Mouse (Mus musculus): ENCODE data around the gene Atpaf1. TPM values are rescaled to one million over a fixed set of nuclear protein-coding genes. Genes with fewer than 3 reads are reported as not detected.
A peak's percentile ranks its signal among the peaks of the same experiment; 100 is the strongest.

Gene Atpaf1
- total and polyA plus RNA-seq, 2 experiments from 2014 or later, result 28.1 to 43.5 TPM

DNA sequence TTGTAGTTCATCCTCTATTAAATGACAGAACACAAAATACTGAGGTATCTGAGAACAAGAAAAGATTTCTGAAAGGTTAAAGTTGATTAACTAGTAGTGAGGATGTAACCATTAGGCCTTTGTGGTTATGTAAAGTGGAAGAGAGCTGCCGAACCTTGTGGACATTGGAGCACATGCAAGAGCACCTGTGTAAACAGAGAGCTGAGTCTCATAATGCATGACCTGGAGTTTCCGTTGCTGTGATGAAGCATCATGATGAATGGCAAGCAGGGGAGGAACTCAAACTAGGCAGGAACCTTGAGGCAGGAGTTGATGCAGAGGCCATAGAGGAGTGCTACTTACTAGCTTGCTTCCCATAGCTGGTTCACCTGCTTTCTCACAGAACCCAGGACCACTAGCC lies 66.0 kb downstream of the Atpaf1 start:
- ATAC-seq (no peak), DNase-seq (ENCODE audit: low spot score) (no peak)
- Histone ChIP-seq H3K27ac (no peak overlapping the region), H3K9me3 (ENCODE audit: low read length) (no peaks in the 10 kb centered on the region), H3K9ac (replicated peaks; ENCODE audit: low read length) (no peak overlapping the region), H3K4me1 (ENCODE audit: insufficient read depth, low read length) (peaks cover 7% of the 10 kb centered on the region), H3K4me2 (ENCODE audit: low read depth, low read length) (no peak overlapping the region), H3K4me3 (ENCODE audit: low read length) (no peak overlapping the region), H3K27me3 (ENCODE audit: insufficient read depth, low read length) (no peaks in the 10 kb centered on the region), H3K36me3 (ENCODE audit: insufficient read depth, low read length) (no peaks in the 10 kb centered on the region)
- no peak for TF ChIP-seq CTCF (IDR thresholded peaks at IDR 0.05; ENCODE audit: low read depth)
- 68% methylated on average over 2 of the region's 2 CpGs for WGBS

DNA sequence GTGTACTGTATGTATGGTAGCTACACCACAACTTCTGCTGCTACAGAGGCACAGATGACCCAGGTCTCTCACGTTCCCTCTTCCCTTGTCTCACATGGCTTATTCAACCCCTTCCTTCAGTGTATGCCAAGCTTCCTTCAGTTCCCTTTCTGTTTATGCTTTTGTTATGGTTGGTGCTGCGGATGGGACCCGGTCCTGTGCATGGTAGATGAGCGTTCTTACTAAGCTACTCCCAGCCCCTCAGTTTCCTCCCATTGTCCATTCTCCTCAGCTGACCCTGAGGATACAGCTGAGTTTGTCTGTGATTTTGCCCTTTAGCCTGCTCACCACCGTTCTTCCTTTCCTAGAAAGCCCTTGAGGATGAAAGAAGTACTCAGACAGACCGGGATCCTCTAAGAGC lies 67.0 kb downstream of the Atpaf1 start:
- H3K4me2 ChIP-seq (ENCODE audit: low read depth, low read length), result no peak overlapping the region
- peaks cover 12% of the 10 kb centered on the region for H3K4me1 ChIP-seq (ENCODE audit: insufficient read depth, low read length)
- no peaks in the 10 kb centered on the region for H3K9me3 ChIP-seq (ENCODE audit: low read length)
- no peak overlapping the region for H3K9ac ChIP-seq (replicated peaks; ENCODE audit: low read length)
- H3K27ac ChIP-seq, result no peak overlapping the region
- whole genome bisulfite sequencing, result 85% methylated on average over 6 of the region's 6 CpGs
- H3K27me3 ChIP-seq (ENCODE audit: insufficient read depth, low read length), result no peaks in the 10 kb centered on the region
- no peaks in the 10 kb centered on the region for H3K36me3 ChIP-seq (ENCODE audit: insufficient read depth, low read length)
- ATAC-seq, result no peak
- no peak overlapping the region for H3K4me3 ChIP-seq (ENCODE audit: low read length)
- DNase-seq (ENCODE audit: low spot score), result no peak
- TF ChIP-seq CTCF (IDR thresholded peaks at IDR 0.05; ENCODE audit: low read depth), result no peak

DNA sequence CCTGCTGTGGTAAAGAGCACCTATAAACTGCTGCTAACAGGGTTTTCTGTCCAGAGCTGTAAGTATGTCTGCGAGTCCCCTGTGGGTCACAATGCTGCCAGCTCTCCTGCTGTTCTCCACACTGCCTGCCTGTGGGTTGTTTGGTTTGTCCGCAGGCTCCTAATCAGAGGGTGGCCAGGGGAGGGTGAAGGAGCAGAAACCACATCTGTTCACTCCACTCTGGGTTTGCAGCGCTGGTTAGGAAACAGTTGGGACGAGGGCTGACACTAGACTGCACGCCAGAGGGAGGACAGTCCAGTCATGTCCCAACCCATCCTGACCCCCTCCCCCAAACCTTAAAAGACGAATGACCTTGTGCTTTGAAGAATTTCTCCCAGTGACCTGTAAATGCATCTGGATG lies 70.5 kb downstream of the Atpaf1 start:
- Histone ChIP-seq H3K9ac (replicated peaks; ENCODE audit: low read length) (no peak overlapping the region), H3K4me2 (ENCODE audit: low read depth, low read length) (no peak overlapping the region), H3K4me3 (ENCODE audit: low read length) (no peak overlapping the region), H3K27me3 (ENCODE audit: insufficient read depth, low read length) (no peaks in the 10 kb centered on the region), H3K27ac (peak overlapping the region; percentile 16; the same call in 1 of the 2 replicates), H3K36me3 (ENCODE audit: insufficient read depth, low read length) (no peaks in the 10 kb centered on the region), H3K9me3 (ENCODE audit: low read length) (no peaks in the 10 kb centered on the region), H3K4me1 (ENCODE audit: insufficient read depth, low read length) (peaks cover 12% of the 10 kb centered on the region)
- no peak for TF ChIP-seq CTCF (IDR thresholded peaks at IDR 0.05; ENCODE audit: low read depth)
- WGBS, result 42% methylated on average over 6 of the region's 6 CpGs
- DNase-seq (ENCODE audit: low spot score) (no peak), ATAC-seq (no peak)

DNA sequence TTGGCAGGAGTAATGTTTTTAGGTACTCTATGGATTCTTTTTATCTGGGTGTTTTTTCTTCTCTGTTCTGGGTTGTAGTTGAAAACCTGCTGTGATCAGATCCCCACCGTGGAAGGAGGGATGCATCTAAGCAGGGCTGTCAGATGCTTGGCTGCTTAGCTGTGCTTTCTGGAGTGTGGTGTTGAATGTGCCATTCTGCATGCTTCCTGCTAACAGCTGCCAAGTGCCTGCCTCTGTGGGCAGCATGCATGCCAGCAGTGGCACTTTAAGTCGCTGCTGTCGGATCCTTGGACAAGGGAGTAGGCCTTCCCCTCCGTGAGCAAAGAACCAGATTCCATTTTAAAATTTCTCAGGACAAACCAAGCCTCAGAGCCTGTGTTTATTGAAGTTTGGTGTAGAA lies 71.0 kb downstream of the Atpaf1 start:
- no peak overlapping the region; the same call in 1 of the 2 replicates for H3K27ac ChIP-seq
- 20% methylated on average over 4 of the region's 4 CpGs for WGBS

DNA sequence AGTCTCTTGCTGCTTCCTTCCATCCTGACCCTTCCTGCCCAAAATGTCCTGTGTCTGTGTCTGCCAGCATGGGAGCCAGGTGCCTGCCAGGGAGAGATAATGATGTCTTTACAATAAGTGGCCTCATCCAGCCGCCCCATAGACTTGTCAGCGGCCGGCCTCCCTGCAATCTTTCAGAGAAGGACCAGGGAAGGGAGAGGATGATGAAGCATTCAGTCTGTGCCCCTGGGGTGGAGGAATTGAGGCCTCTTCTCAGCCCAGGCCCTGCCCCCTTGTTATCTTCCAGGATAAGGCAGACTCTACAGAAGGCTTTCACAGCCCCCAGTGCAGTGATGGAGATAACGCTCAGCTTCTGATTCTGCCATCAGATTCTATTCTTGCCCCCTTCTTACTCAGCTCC lies 71.7 kb downstream of the Atpaf1 start:
- no peak overlapping the region for H3K9ac ChIP-seq (replicated peaks; ENCODE audit: low read length)

More for the DNA sequence above, 71.0 kb downstream of the Atpaf1 start:
- Histone ChIP-seq H3K9me3 (ENCODE audit: low read length) (no peaks in the 10 kb centered on the region), H3K27me3 (ENCODE audit: insufficient read depth, low read length) (no peaks in the 10 kb centered on the region), H3K4me3 (ENCODE audit: low read length) (no peak overlapping the region), H3K4me2 (ENCODE audit: low read depth, low read length) (no peak overlapping the region), H3K4me1 (ENCODE audit: insufficient read depth, low read length) (peaks cover 12% of the 10 kb centered on the region), H3K9ac (replicated peaks; ENCODE audit: low read length) (no peak overlapping the region), H3K36me3 (ENCODE audit: insufficient read depth, low read length) (no peaks in the 10 kb centered on the region)
- no peak for TF ChIP-seq CTCF (IDR thresholded peaks at IDR 0.05; ENCODE audit: low read depth)
- ATAC-seq (peak; percentile 62; the same call in 1 of the 2 replicates), DNase-seq (ENCODE audit: low spot score) (peak; percentile 71)

DNA sequence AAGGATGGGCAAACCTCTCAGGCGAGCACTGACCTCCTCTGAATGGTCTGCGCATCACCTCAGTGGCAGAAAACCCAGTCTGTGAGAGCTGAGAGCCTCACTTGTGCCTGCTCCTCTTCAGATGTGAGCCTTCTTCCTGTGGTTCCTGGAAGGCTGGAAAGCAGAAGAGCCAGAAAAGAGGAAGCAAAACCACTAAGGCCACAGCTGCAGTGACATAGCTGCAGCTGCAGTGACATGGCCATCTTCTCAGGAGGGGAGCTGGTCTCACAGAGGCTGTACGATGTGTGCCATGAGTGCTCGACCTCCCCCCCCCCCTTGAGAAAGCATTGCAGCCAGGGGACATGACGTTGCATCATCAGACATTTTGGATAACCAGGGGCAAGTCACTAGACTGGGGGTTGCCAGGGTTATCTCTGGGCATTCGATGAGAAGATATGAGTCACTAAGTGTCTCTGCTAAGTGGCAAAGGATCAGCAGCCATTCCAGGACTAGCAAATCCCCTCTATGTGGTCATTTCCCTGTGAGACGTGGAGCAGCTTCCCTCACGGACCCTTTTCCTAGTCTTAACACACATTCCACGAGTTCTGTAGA lies 72.8 kb downstream of the Atpaf1 start:
- DNase-seq (ENCODE audit: low spot score), result no peak
- peaks cover 12% of the 10 kb centered on the region for H3K4me1 ChIP-seq (ENCODE audit: insufficient read depth, low read length)
- H3K27me3 ChIP-seq (ENCODE audit: insufficient read depth, low read length), result no peaks in the 10 kb centered on the region
- 0 out of 2 replicates have a peak, but pooled peaks cover 5% of the 10 kb centered on the region for H3K36me3 ChIP-seq (ENCODE audit: insufficient read depth, low read length)
- H3K9ac ChIP-seq (replicated peaks; ENCODE audit: low read length), result no peak overlapping the region
- H3K9me3 ChIP-seq (ENCODE audit: low read length), result no peaks in the 10 kb centered on the region
- no peak overlapping the region for H3K4me2 ChIP-seq (ENCODE audit: low read depth, low read length)
- H3K27ac ChIP-seq, result no peak overlapping the region
- no peak for ATAC-seq
- H3K4me3 ChIP-seq (ENCODE audit: low read length), result no peak overlapping the region
- WGBS, result 79% methylated on average over 9 of the region's 9 CpGs
- TF ChIP-seq CTCF (IDR thresholded peaks at IDR 0.05; ENCODE audit: low read depth), result no peak

More for the DNA sequence above, 71.7 kb downstream of the Atpaf1 start:
- WGBS, result 38% methylated on average over 4 of the region's 4 CpGs
- no peak for TF ChIP-seq CTCF (IDR thresholded peaks at IDR 0.05; ENCODE audit: low read depth)
- peaks cover 12% of the 10 kb centered on the region for H3K4me1 ChIP-seq (ENCODE audit: insufficient read depth, low read length)
- no peaks in the 10 kb centered on the region for H3K27me3 ChIP-seq (ENCODE audit: insufficient read depth, low read length)
- 0 out of 2 replicates have a peak, but pooled peaks cover 3% of the 10 kb centered on the region for H3K36me3 ChIP-seq (ENCODE audit: insufficient read depth, low read length)
- H3K4me3 ChIP-seq (ENCODE audit: low read length), result no peak overlapping the region
- no peak overlapping the region for H3K4me2 ChIP-seq (ENCODE audit: low read depth, low read length)
- ATAC-seq, result no peak
- no peaks in the 10 kb centered on the region for H3K9me3 ChIP-seq (ENCODE audit: low read length)
- H3K27ac ChIP-seq, result no peak overlapping the region
- no peak for DNase-seq (ENCODE audit: low spot score)

DNA sequence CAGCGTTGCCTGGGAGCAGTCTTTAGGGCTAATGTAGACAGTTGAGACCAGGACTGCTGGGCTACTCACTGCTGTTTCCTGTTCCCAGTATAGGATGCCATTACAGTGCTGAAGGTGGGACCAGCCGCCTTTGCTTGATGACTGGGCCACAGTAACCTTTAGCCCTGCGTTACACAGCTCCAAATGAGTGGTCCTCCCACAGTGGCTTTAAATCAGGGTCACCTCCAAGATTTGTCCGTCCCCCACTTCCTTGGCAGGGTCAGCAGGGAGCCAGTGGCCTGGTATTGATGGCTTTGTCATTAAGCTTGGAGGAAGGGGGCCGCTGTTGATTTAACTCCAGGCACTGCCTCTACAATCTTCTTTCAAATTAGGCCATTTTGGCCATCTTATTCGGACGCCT lies 78.7 kb downstream of the Atpaf1 start:
- whole genome bisulfite sequencing, result 67% methylated on average over 7 of the region's 7 CpGs
- no peak for DNase-seq (ENCODE audit: low spot score)
- H3K9ac ChIP-seq (replicated peaks; ENCODE audit: low read length), result no peak overlapping the region

More for the DNA sequence above, 78.7 kb downstream of the Atpaf1 start:
- Histone ChIP-seq H3K4me2 (ENCODE audit: low read depth, low read length) (no peak overlapping the region), H3K27me3 (ENCODE audit: insufficient read depth, low read length) (no peaks in the 10 kb centered on the region), H3K4me1 (ENCODE audit: insufficient read depth, low read length) (no peaks in the 10 kb centered on the region), H3K4me3 (ENCODE audit: low read length) (no peak overlapping the region), H3K9me3 (ENCODE audit: low read length) (no peaks in the 10 kb centered on the region), H3K27ac (no peak overlapping the region), H3K36me3 (ENCODE audit: insufficient read depth, low read length) (0 out of 2 replicates have a peak, but pooled peaks cover 5% of the 10 kb centered on the region)
- no peak for ATAC-seq
- no peak for TF ChIP-seq CTCF (IDR thresholded peaks at IDR 0.05; ENCODE audit: low read depth)
